Mouse (Mus musculus): ENCODE measurements at regions not wholly inside any gene's neighbourhood (a gene's known extent, or its start where the extent isn't known, plus 50 kb on each side); places are given as distances from the start of the nearest gene placed in this dataset.

- peak; percentile 52 for DNase-seq
Observed at GRCm38 (mm10) chr11:34153749-34154525, 54.0 kb downstream of the Foxi1 start.

- peak; percentile 86 to 88 for DNase-seq
Observed at GRCm38 (mm10) chr11:34149370-34149976, 51.1 kb upstream of the 4930469K13Rik start.

All from cerebellum, postnatal 36 days (tissue).